Mouse (Mus musculus) adrenal gland, adult (tissue): ENCODE measurements at regions not wholly inside any gene's neighbourhood (a gene's known extent, or its start where the extent isn't known, plus 50 kb on each side); places are given as distances from the start of the nearest gene placed in this dataset.

ENCODE experiments used
- DNase-seq, 2 experiments: peaks; one replicate each; pipeline ENCODE4 v3.0.0; 2022 to 2023; ENCODE audit warnings: low spot score in 1 of 2; ENCODE audit not compliant: inconsistent age in 2 of 2

DNA sequence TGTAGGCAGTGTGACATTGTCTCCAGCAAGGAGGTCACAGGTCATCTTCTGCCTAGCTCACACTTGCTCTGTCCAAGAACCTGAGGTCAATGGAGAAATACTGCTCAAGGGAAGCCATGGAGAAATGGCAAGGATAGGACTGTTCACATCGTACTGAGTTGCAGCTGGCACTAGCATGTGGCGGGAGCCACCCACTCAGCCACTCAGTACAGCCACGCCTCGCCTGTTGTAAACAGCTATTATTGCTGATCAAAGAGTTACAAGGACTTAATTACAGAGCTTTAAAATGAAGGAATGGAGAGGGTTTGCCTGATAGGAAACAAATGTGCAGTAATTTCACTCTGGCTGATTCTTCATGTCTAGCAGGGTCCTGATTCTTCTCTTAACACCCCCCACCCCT, 64.8 kb downstream of the Dll1 start:
- DNase-seq = no peak

DNA sequence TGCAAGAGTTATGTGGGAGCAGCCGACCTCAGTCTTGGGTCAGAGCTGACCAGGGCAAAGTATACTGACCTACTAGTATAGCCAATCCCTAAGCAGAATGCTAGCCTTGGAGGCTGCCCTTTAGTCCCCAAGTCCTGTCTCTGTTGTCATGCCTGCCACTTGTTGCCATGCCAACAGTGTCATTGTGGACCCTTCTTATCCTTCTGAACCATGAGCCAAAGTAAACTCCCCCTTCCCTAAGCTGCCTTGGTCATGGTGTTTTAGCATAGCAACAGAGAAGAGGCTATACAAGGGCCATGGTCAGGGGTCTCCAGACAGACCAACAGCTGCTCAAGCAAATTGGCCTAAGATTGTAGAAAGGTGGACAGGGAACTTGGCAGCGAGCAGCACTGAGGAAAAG, 66.2 kb downstream of the Dll1 start:
- DNase-seq = no peak

- DNase-seq = no peak
Measured at GRCm38 (mm10) chr17:15302110-15302509, 74.6 kb downstream of the Dll1 start.

- peak; percentile 62 to 88 for DNase-seq
Measured at GRCm38 (mm10) chr17:15299743-15300371, 76.8 kb downstream of the Dll1 start.

DNA sequence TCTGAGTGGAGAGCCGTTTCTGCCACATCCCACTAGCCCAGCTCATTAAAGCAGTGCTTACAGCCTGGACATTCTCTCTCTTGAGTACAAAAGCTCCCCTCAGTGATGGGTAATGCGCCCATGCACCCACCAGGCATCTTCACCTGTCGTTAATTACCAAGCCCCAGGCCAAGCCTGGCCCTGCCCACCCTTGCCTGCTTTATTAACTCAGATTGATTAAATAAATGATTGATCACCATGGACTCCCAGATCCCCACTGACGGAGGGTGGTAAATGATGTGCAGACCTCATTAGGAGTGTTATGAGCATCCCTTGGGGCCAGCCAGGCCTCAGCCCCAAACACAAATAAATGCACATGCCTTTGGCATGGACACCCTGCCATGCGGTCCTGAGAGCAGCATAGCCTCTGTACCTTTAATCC, 82.5 kb downstream of the Dll1 start:
- DNase-seq = no peak

GRCm38 (mm10) chr17:15292490-15293070, 84.1 kb downstream of the Dll1 start:
- no peak for DNase-seq

- DNase-seq = peak; percentile 27 to 79
Measured at GRCm38 (mm10) chr17:15291626-15292025, 85.0 kb downstream of the Dll1 start.

GRCm38 (mm10) chr17:15290326-15290725, 86.3 kb downstream of the Dll1 start:
- DNase-seq = no peak

- DNase-seq = no peak
Measured at GRCm38 (mm10) chr17:15289062-15289461, 87.6 kb downstream of the Dll1 start.

- no peak for DNase-seq
Measured at GRCm38 (mm10) chr17:15288640-15289039, 88.0 kb downstream of the Dll1 start.

- DNase-seq = no peak
Measured at GRCm38 (mm10) chr17:15286596-15286995, 90.1 kb downstream of the Dll1 start.

DNA sequence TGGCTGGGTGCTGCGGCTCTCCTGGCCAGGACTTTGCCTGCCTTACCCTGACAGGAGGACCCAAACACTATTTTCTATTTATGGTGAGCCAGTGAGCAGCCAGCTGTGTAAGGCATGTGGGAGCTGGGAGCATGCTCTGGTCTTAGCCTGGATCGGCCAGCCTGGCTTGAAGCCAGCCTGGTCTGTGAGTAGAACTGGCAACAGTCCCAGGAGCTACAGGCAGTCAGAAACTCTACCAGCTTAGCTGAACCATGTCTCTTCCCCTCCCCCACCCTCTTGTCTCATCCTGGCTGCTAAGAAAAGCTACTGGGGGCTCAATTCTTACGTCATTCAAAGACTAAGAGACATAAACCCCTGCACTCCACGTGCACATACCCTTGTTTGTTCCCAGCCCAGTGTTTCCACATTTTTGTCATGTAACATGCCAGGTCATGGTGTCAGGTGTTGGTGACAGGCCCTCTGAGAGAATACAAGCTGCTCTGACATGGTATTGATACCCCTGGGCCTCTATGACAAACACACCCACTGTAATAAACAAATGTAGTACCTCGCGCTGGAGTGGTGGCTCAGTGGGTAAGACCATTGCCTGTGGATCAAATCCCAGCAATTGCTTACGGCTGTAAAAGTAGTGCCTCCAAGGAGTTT, 91.2 kb downstream of the Dll1 start:
- peak; percentile 82 to 92 for DNase-seq

- DNase-seq = no peak
Measured at GRCm38 (mm10) chr17:15269905-15270304, 106.8 kb downstream of the Dll1 start.

DNA sequence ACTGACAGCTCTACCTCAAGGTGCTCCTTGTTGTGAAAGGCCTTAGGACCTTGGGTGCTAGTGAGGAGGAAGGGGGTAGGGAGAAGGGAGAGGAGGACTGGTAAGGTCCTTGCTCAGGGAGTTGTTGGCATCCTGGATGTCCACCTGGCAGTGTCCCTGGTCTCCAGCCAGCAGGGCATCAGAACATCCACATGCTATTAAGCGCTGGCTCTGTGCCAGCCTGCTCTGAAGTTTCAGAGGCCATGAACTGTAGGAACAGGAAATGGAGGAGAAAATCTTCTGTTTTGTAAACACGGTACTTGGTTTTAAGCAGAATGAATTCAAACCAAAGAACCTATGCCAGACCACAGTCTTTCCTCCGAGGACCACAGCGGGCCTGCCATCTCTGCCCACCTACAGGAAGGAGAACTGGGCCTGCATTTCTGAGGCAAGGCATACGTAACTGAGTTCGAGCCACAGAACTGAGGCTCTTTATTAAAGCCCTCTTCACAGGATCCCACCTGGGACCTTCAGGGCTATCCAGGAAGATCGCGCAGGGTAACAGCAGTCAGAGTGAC, 107.5 kb downstream of the Dll1 start:
- DNase-seq = peak in 1 of 2 experiments; percentile 46

DNA sequence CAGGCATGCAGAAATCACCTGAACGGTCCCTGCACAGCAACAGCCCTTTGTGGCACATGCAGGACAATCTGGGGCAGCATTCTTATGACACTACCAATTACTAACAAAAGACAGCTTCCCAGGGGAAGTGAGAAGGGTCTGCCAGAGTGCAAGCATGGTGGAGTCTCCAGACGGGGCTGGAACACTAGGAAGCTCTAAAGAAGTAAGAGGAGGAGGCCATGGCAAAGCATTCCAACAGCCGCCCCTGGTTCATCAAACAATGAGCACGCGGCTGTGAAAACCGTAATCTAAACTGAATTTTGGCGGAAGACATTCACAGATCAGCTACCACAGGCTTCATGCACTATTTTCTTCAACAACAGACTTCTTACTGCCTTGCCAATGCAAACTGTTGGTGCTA, 109.0 kb downstream of the Dll1 start:
- DNase-seq = no peak

GRCm38 (mm10) chr17:15259427-15260101, 117.1 kb downstream of the Dll1 start:
- no peak for DNase-seq

DNA sequence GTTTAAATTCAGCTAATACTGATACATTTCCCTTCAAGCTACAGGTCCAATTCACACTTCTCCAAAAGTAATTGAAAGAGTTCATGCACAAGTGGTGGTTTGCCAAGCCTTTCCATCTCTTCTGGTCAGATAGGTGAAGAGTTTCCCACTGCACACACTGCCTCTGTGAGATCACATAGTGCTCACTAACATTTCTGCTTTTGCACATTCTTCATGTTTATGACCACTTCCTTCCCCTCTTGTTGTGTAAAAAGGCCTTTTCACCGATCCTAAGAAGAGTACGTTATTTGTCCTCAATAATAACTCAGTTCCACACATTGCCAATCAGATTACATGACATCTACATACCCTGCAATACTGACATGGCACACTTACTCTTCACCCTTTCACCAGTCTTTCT, 120.8 kb downstream of the Dll1 start:
- DNase-seq = no peak

GRCm38 (mm10) chr17:15253785-15254184, 122.9 kb downstream of the Dll1 start:
- DNase-seq = no peak

GRCm38 (mm10) chr17:15253271-15253670, 123.4 kb downstream of the Dll1 start:
- DNase-seq = no peak

DNA sequence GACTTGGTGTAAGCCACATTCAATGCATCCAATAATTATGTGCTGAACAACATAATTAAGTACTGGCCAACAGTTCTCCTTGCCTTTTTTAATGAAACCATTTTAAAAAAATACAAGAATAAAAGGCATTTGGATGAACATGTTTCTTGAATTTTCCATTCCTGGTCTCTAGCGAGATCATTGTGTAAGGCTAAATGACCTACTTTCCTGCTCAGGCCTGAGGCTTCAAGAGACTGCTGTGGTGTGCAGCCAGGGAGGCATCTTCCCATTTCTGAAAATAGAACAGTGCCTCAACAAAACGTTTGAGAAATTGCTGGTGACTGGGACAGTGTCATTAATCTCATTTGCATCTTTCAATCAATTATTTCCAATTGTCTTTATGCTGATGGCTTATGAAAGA, 124.5 kb downstream of the Dll1 start:
- DNase-seq = no peak

GRCm38 (mm10) chr17:15251641-15252040, 125.0 kb downstream of the Dll1 start:
- no peak for DNase-seq

DNA sequence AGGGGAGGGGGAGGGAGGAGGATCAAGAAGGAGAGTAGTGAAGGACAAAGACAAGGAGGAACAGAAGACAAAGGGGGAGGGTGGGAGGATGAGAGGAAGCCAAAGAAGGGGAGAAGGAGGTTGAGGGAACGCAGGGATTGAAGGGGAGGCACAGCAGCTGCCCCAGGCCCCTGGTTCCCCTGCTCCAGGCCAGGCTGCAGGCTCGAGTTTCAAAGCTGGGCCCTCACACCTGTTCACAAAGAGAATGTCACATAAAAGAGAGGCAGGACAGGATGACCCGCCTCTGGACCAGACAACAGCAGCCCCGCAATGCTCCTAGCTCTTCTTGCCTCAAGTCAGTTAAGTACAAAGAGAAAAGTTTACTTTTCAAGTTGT, 128.3 kb downstream of the Dll1 start:
- DNase-seq = no peak
